Mouse (Mus musculus): ENCODE results near the gene Gsg1l. TPM values are rescaled to one million over a fixed set of nuclear protein-coding genes. Genes with fewer than 3 reads are reported as not detected.

The Gsg1l gene
- total RNA-seq, 2 experiments from 2014 or later: 31.6 to 71.0 TPM

DNA sequence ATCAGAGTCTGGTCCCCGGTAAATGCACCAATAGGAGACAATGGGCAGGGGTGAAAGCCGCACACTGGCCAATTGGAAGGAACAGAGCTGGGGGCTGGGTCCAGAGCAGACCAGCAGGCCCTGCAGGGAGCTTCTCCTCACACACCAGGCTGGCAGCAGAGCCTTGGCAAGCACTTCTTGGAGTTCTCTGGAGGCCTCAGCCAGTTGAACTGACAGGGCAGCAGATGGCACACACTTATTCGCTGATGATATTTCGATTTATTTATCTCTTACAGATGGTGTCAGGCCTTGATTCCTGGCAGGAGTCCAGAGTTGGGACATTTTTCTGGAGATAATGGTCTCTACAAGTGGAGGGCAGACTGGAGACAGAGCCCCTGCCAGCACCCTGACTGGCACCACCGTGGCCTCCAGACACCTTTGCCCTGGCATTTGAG lies 49.4 kb downstream of the Gsg1l start:
- no peak for DNase-seq (ENCODE audit: low spot score in 2 of 2)

DNA sequence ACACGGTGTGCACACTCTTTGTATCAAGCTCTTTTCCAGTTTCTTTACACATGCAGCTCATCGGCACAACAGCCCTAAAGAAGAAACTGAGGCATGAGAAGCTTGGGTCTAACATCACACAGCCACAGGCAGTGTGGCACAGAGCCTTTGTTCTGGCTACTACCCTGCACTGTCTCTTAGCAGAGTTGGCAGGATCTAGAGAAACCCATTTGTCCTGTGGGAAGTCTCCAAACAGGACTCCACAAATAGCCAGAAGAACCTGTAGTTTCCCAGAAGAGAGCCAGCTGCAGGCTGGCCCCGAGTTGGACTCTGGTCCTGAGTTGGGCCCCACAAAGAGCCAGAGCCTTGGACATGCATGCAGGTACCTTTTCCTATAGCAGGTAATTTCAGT lies 49.9 kb downstream of the Gsg1l start:
- no peak for DNase-seq (ENCODE audit: low spot score in 2 of 2)

DNA sequence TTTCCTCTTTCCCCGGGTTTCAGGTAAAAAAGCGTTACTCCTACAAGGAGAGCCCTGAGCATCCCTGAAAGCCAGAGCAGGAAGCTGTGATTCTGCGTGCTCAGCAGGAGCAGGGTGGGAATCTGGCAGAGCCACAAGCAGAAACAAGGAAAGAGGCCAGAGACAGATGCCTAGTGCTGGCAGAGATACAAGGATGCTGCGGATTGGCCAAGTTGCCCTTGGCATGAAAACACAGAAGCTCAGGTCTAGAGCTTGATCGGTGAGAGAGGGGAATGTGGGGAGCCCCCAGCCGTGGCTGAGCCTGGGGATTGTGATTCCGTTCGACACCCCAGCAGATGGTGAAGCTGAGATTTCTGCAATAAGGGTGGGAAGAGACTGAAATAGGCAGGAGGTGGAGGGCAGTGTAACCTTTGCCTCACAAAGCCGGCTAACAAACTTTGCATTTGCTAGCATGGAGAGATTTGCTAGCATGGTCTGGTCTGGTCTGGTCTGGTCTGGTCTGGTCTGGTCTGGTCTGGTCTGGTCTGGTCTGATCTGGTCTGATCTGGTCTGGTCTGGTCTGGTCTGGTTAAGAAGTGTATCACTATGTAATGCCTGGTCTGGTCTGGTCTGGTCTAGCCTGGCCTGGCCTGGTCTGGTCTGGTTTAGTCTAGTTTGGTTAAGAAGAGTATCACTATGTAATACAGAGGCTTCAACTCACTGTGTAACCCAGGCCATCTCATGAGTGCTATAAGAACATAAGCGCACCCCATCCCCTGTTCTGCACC lies 50.4 kb downstream of the Gsg1l start:
- DNase-seq (ENCODE audit: low spot score in 2 of 2): no peak

DNA sequence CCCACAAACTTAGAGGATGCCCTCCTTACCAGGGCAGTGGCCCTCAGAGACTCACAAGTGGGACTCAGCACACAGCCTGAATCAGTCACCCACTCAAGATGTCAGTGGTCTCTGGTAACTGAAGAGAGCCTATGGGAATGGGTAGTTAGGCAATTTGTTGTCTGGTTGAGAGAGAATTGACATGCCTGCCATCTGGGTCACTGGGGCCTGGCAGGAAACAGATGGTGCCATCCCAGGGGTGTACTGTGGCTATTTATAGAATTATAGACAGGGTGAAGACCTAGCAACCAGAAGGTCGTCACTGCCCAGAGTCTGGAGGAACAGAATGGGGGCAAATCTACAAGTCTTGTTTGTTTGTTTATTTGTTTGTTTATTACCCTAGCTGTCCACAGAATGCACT lies 54.8 kb downstream of the Gsg1l start:
- DNase-seq (ENCODE audit: low spot score in 2 of 2): no peak

DNA sequence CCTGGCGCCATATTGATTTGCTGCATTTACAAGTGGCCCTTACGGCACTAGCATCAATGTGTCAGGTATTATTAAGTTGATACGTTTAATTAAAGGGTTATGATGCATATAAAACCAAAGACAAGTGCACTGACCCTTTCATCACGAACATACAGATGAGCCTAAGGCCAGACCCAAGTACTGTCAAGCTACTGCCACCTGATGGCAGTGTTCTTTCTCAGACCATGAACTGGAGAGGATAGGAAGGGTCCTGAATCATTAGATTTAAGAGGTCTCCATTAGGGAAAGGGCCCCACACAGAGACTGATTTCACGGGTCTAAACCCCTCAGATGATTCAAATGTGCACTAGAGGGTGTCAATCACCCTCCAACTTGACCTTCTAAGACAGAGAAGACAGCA lies 55.6 kb downstream of the Gsg1l start:
- DNase-seq (ENCODE audit: low spot score in 2 of 2): no peak

DNA sequence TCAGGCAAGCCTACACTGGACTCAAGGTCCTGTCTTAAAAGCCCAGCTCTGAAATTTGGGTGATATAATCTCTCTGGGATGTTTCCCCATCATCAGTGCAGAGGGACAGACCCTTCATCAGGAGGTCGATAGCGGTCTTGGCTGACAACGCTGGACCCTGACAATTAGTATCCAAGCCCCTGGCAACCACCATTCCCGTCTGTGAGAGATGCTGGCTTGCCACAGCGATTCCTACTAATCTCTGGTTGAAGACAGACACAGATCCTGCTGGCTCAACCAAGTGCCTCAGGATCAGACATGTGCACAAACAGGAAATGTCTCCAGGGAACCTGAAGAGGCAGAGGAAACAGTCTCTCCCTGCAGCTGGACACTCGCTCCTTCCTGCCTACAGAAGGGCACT lies 62.2 kb downstream of the Gsg1l start:
- DNase-seq (ENCODE audit: low spot score in 2 of 2): no peak

DNA sequence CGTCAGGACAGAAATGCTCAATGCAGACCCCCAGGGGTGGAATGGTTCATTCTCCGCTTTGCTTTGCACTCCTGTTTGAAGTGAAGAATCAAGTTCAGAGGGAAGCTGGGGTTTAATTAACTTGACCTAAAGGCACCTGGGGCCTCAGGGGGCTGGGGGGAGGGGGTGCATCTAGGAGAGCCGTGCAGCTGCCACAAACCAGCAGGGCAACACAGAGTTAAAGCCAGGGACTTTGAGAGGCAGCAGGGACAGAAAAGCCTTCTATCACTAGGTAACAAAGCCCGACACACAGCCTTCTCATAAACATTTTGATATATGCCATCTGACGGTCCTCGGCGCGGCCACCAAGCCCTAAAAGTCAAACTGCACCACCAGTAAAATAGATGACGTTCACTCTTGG lies 62.9 kb downstream of the Gsg1l start:
- DNase-seq (ENCODE audit: low spot score in 2 of 2): no peak

DNA sequence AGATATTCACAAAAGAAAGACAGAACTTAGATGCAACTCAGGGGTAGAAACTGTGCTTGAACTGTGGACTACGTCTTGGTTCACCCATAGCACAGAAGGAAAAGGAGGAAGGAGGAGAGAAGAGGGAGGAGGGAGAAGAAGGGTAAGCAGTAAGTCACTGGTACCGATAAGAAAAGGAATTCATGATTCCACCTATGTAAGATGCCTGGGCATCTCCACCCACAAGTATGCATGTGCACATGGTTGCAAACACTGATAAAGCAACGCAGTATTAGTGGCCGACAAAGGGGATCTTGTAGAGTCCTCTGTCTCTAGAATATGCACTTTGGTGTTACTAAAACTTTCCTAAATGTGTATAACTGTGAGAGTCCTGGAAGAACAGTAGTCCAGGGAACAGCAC lies 64.8 kb downstream of the Gsg1l start:
- DNase-seq (ENCODE audit: low spot score in 2 of 2): no peak

DNA sequence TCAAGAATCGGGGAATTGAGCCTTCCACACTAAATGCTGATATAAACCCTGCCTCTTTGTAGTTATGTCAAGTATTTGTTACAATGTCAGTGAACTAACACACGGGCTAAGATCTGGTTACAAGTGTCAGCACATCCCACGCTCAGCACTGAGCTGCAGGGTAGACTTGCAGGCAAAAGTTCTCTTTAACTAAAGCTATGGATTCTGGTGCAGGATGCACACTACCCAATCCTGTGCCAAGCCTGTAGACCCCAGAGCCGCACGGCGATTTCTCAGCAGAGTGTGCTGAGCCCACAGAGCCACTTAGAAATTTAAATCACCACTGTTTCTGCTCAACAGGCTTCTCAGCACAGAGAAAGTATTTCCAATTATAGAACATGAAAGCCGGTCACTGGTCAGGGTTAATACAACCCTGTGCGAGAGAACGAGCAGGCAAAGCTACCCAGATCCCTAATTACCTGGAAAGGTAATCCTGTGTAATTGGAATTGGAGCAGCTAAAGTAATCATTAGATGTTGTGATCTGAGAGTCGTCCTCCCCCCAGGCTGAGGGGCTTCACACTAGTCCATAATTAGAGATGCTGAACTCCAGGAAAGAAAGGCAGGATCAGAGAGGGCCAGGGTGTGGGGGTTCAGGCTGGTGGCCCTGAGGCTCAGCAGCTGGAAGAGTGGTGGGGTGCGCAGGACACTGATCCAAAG lies 69.7 kb downstream of the Gsg1l start:
- DNase-seq (ENCODE audit: low spot score in 2 of 2): no peak

DNA sequence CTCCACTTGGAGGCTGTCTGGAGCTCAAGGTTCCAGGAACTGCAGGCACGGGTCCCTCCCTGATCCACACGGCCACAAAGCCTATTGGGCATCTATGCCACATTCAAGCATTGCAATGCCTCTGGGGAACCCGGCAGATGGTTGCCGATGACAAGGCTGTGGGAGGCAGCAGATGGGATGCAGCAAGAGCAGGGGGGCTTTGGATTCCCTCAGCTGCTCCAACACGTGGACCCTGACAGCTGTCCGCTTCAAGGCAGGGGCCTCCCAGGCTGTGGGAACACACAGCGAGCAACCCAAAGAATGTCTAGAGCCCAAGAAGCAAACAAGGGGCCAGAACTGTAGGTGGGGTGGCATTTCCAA lies 73.4 kb downstream of the Gsg1l start:
- no peak for DNase-seq (ENCODE audit: low spot score in 2 of 2)

DNA sequence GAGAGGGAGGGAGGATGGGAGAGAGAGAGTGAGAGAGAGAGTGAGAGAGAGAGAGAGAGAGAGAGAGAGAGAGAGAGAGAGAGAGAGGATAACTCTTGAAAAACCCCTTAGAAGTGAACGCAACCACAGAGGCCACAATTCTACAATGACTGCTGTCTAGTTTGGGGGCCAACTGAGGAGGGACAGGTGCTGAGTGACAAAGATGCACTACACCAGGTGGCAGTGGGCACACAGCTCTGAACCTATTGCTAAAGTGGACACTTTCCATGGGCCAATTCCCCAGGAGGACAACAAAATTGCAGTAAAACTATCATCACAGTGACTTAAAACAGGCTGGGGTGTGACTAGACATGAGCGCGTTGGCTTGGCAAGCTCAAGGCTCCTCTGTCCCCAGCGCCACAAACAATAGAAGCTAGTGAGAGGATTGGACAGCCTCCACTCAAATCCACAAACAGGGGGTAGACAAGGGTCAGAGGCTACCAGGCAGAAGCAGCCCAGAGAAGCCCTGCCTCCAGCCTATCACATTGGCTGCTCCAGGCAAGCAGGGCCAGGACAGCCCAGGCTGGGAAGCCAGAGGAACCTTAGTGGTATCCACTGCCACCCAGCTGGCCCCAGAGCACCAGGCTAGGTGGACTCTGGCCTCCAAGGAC lies 73.9 kb downstream of the Gsg1l start:
- no peak for DNase-seq (ENCODE audit: low spot score in 2 of 2)

DNA sequence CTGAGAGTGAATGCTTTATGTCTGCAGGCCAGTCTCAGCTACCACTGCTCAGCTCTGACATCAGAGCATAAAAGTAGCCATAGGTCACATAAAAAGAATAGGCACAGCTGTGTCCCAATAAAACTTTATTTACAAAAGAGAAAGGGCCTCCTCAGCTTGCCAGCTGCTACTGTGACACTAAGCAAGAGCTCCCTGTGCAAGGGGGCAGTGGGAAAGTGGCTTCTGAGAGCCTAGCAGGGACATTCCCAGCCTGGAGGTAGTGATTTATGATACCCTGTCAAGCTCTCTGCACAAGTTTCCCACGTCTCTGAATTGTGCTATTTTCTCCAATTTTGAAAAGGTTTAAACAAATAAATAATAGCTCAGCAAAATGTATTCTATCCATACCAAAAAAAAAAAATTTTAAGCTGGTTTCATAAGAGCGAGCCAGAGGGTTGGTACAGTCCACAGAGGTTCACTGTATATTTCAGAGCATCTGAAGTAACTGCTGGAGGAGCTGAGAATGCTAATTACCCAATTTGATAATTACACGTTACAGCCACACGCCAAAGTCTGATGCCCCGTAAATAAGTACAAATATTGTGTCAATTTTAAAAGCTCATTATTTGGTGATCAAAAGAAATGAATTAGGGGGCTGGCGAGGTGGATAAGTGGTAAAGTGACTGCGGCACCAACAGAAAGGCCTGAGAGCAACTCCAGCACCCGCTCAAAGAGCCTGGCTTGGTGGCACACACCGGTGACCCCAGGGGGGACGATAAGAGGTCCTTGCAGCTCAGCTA lies 74.9 kb downstream of the Gsg1l start:
- DNase-seq (ENCODE audit: low spot score in 2 of 2): no peak

DNA sequence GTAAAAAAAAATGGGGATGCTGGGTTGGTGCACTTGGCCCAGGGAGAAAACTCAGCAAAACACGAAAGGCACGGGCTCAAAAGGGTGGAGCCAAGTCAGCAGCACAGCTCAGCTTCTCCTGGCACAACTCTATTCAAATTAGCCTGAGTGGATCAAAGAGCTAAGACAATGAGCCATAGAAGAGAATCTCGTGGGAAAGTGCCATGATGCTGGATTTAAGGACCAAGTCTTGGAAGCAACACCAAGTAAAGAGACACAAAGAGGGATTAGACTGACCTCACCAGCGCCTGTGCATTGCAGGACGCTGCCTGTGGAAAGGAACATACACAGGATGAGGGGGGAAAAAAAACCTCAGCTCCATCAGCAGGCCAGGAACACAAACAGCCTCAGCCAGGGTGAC lies 76.9 kb downstream of the Gsg1l start:
- DNase-seq (ENCODE audit: low spot score in 2 of 2): no peak

DNA sequence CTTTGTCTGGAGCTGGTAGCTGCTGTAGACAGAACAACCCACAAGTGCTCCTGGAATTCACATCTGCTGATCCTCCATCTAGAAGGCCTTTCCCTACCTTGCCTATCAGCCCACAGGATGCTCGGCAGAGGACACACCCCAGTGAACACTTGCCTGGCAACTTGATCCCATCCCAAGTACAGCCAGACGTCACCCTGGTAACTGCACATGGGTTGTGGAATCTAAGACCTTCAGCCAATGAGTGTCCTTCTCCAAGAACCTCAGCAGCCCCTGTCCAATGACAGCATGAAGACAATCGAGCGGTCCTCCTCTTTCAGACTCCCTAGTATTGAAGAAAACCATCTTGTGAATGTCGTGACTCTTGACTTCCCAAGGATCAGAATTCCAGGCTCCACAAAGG lies 80.5 kb downstream of the Gsg1l start:
- no peak for DNase-seq (ENCODE audit: low spot score in 2 of 2)

DNA sequence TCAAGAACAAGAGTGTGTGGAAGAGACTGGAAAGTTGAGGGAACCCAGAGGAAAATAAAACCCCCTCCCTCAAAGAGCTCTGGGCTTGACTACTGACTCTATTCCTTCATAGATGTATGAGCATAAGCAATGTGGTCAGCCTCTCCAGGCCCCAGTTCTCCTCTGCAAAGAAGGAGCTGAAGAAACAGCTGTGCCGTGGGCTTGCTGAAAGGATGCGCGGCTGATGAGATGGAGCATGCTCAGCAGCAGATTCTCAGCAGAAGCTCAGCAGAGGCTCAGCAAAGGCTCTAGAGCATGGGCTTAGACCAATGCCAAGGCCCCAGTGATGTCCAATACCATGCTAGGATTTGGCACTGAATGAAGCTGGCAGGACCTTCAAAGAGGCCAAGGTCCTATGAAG lies 82.3 kb downstream of the Gsg1l start:
- DNase-seq (ENCODE audit: low spot score in 2 of 2): no peak

DNA sequence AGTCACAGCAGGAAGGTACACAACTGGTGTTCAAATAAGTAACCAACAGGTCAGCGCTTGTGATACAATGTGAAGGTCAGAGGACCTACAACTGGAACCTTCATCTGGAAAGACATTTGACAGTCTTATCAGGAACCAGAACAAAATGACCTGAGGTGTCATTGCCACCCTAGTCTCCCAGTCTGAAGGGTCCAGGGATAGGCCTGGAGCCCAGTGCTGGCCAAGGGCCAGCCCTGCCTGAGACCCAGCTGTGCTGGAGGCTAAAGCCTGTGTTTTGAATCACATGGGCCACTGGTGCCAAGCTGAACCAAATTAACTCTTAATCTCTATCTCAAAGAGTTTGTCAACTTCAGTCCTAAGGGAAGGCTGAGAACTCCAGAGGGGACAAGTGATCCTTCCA lies 86.1 kb downstream of the Gsg1l start:
- DNase-seq (ENCODE audit: low spot score in 2 of 2): no peak

DNA sequence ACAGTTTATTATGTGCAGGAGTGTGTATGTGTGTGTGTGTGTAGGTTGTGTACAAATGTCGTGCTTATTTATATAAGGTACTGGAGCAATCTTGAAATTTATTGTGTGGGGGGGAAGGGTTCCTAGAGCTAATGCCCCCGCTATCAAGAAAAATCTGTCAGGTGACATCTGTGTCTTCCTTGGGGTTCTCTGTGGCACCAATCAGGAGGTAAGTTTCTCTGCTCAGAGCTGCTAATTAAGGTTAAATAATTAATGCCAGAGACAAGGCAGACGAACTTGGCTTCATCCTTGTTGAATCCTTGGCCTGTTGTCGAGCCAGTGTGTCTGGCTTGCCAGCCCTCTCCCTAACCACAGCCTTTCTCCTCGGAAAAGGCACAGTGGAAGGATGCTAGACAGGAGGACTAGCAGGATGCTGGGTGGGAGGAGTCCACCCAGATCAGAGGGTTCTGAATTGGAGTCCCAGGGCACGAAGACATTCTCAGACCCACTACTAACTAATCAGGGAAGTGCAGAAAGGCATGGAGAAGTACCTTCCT lies 89.8 kb downstream of the Gsg1l start:
- no peak for DNase-seq (ENCODE audit: low spot score in 2 of 2)

DNA sequence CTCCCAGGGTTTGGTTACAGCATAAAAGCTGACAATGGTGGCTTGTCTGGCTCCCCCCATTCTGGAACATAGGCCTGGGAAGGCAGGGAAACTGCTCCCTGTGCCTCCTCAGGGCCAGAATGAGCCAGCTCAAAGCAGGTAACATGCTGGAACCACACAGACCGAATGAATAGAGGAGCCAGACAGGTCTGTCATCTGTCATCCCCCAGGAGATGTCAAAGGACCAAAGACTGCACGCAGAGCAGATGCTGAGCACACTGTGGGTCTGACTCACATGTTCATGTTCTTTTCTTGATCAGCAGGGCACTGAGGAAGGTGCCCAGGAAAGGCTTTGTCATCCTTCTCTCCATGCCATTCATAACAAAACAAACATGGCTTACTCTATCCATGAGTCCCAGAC lies 90.4 kb downstream of the Gsg1l start:
- no peak for DNase-seq (ENCODE audit: low spot score in 2 of 2)

DNA sequence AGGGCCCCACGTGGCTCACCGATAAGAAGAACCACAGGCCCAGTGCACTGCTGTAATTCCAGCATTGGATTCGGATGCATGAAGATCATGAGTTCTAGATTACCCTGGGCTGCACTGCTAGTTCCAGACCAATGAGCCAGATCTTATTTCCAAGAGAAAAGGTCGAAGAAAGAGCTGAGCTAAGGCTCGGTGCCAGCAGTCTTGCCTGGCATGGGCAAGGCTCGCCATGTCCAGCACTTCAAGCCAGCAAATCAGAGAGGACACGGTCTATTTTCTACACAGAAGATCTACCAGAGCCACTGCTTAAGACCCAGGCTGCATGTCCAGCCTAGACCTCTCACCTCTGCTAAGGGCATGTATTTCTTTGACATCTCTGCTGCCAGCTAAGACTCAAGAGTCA lies 92.2 kb downstream of the Gsg1l start:
- no peak for DNase-seq (ENCODE audit: low spot score in 2 of 2)

DNA sequence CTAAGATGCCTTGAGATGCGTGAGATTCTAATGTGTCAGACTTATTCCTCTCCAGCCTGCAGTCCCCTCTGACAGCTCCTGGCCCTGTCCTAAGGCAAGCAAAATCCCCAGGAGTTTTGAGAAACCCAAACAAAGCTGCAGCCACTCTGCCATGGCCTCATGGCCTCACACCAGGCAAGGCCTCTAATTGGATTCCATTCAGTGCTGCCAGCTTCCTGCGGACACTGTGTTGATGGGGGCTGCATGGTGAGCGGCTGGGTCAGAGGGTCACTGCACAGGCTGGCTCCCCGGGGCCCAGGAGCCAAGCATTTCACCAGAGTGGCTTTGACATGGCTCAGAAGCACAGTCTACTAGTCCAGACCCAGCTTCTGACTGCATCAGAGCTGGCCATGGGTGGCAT lies 92.7 kb downstream of the Gsg1l start:
- DNase-seq (ENCODE audit: low spot score in 2 of 2): no peak

DNA sequence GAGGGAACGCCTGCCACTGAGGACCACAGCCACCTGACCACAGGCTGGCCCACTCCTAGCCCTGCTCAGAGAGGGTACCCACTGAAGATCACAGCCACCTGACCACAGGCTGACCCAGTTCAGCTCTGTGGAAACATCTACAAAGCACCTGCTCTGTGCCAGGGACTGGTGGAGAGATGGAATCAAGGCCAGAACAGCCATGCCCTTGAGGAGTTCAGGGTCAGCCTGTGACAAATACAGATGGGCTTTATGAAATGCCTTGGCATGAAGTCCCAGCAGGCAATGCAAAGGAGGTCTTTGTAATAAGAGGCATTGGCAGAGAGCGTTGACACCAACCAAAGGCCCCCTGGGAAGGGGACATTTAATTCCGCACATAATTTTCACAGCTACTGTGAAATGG lies 93.9 kb downstream of the Gsg1l start:
- no peak for DNase-seq (ENCODE audit: low spot score in 2 of 2)

DNA sequence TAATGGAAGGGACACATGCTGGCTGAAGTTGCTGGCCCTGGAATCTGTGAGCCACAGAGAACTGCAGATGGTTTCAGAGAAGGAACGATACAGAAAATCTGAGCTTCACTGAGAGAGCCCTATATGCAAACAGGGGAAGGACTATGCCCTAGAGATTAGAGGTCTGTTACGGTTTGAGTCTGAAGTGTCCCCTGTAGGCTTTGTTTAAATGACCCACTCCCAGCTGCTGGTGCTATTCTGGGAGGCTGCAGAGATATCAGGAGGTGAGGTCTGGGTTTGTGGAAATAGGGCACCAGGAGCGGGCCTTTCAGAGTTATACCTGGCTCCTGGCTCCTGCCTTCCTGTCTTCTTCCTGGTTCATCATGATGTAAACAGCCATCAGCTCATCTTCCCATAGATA lies 95.1 kb downstream of the Gsg1l start:
- DNase-seq (ENCODE audit: low spot score in 2 of 2): no peak

Measured in adrenal gland, adult 18-20 months (tissue).